Mouse (Mus musculus): ENCODE measurements around the gene Ankrd6. TPM values are rescaled to one million over a fixed set of nuclear protein-coding genes. Genes with fewer than 3 reads are reported as not detected.

Ankrd6 gene
- total RNA-seq, 2 experiments from 2014 or later = 39.4 to 43.2 TPM

DNA sequence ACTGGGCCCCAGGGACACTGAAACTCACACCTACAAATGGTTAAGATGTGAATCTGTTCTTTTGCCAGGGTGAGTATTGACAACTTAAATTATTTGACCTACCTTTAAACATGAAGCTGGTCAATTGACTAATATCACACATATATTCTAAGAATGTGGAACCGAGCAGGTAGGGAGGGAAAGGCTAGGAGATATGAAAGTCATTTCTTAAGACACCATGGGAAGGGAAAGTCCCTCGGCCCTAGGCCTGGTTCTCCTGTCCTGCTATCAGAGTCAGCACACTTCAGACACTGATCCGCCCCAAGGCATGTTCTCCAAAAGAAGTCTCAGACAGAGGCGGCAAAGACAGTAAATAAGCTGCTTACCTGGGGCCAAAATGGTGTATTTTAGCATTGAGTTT, 95.7 kb downstream of the Ankrd6 start:
- DNase-seq = no peak

DNA sequence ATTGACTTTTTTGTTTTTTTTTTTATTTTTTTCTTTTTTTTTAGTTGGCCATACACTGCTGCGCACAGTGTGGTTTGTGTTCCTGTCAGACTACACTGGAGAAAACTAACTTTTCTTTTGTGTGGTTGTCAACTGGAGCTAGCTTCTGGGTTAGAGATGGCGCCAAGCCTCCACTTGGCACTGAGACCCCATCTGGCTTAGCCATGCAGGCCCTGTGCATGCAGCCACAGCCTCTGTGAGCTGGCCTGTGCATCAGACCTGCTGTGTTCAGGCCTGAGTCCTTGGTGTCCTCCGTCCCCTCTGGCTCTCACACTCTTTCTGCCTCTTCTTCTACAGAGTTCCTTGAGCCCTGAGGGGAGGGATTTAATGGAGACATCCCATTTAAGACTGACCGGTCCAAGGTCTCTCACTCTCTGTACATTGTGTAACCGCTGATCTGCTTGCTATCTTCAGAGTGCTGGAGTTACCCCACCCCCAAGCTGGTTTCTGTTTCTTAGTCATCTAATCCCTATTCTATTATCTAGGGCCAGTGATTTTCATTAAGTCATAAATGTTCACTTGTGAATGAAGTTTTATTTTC, 96.9 kb downstream of the Ankrd6 start:
- no peak for DNase-seq

DNA sequence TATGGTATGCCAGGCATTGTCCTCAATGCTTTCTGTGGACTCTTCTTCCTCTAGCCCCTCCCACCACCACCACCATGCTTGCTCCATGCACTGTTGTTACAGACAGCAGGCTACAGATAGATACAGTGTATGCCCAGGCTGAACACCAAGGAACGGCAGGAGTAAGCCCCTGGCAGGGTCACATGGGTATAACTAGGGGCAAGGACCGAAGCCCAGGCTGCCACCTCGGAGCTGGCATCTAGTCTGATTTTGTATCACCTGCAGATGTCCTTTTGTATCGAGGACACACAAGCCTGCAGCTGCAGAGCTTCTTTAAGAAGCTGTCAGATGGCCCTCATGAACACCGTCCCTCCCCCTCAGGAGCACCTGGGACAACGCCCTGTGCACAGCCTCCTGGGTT, 97.8 kb downstream of the Ankrd6 start:
- DNase-seq = no peak

DNA sequence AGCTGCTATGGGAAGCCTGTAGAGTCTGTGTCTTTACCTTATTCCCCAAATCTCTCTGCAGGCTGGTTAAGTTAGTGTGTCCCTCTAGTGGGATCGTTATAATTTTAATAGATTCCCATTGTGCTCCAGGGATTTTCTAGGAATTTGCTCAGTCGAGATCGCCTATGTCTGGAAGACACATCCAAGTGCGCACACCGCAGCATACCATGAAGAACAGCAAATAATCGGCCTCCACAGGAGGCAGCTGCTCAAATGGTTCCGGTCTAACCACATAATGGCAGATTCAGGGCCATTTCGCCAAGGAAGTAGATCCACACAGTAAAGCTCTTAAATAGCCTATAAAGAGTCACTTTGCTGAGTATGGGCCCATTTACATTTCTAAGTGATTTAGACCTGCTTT, 98.3 kb downstream of the Ankrd6 start:
- DNase-seq = no peak

DNA sequence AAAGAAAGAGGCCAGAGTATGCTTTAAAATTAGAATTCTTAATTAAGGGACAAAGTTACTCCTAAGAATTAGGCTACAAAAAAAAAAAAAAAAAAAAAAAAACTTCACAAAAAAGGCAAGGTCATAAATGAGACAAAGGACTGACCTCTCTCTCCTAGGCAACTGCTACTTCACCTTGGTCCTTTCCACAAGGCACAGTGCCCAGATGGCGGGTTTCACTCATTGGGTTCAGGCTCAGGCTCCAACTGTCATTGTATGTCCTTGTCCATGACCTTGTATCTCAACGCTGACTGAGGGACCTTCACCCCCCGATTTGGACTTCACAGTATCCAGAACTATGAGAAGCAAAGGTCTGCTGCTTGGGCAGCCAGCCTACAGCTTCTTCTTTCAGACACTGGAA, 112.2 kb downstream of the Ankrd6 start:
- no peak for DNase-seq

DNA sequence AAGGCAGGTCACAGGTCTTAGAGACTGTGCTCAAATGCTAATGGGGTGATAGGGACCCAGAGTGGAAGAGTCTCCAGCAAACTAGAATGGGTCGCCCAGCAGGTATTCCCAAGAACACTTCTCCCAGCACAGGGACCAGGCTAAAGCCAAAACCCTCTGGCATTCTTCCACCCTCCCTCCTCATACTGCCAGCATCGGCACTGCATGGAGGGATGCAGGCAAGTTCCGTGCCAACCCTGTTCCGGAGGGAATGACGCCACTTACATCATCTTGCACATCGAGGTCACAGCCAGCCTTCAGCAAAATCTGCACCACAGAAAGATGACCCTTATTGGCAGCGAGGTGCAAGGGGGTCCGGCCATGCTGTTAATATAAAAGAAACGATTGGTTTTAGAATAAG, 114.6 kb downstream of the Ankrd6 start:
- no peak for DNase-seq

DNA sequence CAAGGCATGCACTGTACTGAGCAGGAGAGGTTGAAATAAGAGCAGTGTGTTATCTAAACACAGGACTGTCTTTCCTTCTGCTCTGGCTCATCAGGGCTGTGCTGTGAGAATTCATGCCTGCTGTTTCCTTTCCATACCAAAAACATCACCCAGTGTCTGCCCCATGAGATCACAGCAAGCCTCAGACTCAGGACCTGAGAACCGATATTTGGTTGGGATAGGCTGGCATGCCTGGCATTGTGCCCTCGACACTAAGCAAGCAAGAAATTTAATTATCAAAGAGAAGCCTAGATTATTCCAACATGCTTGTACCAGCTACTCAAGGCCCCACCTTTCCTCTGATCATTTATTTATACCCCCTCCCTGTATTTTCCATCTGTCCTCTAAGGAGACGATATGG, 116.1 kb downstream of the Ankrd6 start:
- no peak for DNase-seq

DNA sequence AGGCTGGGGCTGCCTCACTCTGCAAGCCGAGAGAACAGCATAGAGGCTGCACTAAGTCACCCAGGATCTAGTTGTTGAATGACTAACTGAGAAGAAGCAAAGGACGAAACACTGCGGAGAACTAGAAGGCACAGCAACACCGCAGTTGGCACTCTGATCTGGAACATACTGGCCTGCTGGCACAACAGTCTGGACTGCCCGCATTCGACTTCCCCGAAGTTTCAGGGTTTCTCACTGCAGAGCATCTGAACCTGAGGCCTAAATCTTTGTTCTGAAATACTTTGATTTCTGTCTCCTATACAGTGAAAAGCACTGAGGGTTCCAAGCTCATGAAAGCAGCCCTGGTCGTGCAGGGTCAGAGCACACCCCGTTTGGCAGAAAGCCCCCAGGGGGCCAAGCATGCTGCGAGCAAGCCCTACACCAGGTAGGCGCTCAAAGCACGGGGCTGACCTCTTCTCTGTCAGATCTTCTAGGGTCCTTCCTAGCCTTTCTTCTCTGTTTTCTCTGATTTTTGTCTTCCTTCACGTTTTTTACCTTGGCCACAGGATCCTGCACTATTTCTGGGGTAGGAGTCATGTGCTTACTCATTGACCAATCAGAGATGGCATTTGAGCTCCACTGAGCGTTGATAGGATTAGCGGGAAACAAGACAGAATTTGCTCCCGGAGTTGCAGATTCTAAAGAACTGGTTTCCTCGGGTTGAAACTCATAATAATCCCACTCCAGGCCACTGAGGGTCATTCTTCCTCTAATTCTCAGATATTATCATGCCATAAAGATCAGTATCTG, 117.0 kb downstream of the Ankrd6 start:
- DNase-seq = peak in 1 of 2 experiments; percentile 7

DNA sequence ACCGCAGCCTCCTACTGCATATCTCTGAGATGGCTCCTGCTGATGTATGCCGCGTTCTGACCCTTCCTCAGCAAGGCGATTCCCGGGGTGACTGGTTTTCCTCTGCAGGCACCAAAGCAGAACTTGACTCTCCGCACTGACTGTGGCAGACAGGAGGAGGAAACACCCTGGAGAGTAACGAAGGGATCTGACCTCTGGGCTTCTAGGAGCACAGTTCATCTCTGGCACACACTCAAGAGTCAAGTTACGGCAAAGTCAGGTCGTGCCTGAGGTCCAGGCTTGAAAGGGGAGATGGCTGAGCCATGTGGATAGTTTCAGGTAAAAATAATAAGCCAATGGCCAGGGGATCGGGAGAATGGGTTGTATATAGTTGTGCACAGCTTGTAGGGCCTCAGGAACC, 121.3 kb downstream of the Ankrd6 start:
- no peak for DNase-seq

DNA sequence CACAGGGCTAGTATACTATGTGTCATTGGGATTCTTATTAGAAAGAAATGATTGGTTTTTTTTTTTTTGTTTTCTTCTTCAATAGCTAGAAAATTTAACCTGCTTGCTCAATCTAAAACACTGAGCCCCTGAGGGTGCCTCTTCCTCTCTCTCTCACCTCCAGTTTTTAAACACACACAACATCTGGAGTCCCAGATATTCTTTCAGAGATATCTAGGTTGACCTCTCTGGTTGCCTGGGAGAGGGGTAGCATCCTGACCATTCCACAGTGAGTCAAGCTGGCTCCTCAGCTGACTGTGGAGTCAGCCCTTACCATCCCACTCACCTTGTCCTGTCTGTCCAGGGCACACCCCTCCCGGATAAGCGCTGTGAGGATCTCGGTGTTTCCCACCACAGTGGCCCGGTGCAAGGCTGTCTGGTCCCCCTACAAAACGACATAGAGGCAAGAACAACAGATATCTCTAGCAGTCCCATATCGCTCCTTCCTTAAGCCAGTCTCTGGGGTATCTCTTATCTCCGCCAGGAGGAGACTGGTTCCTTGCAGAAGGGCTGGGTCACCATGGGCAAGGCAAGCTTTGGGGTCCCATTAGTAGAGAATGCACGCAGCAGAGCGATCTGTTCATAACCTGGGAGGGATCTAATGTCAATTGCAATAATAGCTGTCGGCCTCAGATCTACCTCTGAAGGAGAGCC, 122.1 kb downstream of the Ankrd6 start:
- DNase-seq = no peak

DNA sequence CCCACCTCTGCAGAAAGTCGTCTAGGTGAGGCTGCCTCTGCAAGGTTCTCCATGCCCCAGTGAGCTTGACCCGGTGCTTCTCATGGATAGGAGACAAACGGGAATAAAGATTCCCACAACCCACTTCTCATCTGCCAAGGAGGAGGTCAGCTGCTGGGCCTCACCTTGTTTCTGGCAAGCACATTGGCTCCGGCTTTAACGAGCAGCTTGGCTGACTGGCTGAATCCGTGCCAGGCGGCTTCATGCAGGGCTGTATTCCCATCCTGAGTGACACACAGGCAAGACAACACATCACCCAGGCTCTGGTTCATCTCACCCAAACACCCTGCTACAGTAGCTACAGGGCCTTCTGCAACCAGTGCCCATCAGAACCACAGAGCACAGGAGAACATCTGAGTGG, 123.7 kb downstream of the Ankrd6 start:
- no peak for DNase-seq

DNA sequence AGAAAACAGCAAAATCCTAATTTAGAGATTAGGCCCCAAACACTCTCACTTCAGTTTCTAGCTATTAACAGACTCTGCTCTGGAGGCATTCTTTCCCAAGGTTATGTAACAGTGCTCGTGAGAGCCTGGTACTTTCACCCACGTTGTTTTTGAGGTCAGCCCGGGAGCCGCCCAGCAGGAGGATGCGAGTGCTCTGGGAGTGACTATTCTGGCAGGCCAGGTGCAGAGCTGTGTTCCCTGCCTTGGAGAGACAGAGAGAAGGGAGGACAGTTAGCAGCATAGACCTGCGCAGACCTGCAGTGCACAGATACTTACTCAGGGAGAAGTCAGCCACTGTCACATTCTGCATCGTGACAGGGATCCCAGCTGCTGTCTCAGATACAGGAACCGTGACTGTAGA, 126.4 kb downstream of the Ankrd6 start:
- no peak for DNase-seq

DNA sequence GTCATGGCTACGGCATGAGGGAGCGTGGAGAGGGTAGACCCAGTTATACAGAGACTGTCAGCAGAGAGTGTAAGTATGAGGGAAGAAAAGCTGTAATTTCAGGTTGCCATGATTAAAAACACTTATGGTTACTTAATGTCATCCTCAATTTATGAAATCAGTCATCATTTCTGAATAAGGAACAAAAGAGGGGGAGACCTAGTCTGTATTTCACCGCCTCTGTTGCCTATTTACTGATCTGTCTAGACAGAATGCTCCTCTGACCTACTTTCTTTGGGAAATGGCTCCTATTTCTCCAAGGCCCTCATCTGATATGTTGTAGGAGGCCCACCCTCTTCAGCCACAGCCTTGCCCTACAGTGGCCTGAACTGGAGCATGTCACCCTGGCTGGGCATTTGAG, 130.0 kb downstream of the Ankrd6 start:
- no peak for DNase-seq

DNA sequence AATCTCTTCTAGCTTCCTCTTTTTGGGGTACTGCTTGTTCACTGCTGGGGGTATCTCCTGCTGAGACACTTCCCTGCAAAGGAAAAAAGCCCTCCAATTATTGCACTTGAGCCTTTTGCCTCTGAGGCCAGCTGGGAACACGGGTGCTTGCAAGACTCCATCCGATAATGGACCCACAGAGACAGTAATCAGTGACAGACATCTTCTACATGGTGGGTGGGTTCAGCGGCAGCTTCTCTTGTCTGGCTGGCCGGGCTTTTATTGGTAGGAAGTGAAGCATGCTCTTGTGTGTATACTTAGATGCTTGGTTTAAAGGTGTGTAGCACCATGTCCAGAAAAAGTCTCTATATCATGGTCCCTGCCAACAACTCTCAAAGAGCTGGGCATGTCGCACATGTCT, 133.2 kb downstream of the Ankrd6 start:
- DNase-seq = no peak

DNA sequence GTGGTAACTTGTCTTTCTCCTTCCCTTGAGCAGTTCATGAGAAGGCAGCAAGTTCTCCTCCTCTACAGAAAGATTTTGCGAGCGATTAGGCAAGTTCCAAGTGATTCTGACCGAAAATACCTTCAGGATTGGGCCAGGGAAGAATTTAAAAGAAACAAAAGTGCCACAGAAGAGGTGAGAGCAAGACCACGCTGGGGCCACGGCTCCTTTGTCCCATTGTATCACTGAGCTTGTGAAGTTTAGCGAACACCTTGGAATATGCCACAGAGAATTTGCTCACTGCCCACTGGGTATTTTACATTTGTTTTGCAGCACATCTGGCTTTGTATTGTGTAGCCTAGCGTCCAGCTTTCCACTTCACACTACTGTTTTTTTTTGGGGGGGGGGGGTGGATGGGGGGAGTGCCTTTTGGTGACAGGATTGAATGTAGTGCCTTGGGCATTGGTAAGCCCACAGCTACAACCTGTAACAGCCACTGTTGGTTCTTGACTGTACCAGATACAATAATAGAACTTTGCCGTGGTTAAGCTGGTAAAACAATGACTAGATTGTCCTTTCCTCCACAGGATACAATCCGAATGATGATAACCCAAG, 150.0 kb downstream of the Ankrd6 start:
- no peak for DNase-seq

DNA sequence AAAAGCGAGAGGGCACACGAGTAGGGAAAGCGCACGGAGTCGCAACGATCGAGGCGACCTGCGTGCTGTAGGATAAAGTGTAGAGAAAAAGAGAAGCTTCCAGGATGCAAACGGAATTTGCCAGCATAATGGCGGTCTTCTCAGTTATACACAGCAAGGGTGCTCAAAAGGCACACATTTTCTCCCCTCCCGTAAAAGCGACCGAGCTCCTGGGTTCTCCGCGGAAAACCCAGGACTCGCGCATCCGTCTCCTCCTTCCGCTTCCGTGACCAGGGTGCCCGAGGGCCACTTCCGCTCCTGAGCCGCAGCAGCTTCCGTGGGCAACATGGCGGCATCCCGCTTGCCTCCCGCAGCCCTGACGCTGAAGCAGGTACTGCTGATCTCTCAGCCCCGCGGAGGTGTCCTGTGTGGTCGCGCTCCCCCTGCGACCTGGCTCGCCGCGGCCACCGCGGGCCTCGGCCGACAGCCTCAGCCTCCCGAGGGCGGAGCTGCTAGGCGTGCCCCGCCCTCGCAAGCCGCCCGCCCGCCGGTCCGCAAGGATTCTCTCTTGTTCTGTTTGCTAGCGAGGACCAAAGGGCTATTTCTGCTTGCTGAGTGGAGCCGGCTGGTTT, 150.6 kb downstream of the Ankrd6 start, which contains the start of gene Lyrm2:
Lyrm2 (plus strand) TSS at position 288 of the 611 bp plus-strand sequence.
- DNase-seq = peak; percentile 85 to 86

DNA sequence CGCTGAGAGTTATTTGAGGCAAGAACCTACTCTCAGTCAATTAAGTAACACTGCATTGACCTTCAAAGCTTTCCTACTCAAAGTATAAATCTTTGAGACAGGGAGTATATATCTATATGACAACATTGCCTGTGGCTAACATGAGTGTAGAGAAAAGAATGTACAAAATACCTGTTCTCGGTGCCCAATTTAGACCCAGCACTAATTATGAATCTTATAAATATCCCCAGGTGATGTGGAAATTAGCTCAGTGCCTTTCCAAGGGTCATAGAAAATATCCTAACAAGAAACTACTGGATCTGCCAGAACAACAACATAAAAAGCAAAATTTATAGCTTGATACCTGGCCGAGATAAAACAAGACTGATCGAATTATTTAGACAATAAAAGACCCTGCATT, 151.7 kb downstream of the Ankrd6 start:
- DNase-seq = no peak

DNA sequence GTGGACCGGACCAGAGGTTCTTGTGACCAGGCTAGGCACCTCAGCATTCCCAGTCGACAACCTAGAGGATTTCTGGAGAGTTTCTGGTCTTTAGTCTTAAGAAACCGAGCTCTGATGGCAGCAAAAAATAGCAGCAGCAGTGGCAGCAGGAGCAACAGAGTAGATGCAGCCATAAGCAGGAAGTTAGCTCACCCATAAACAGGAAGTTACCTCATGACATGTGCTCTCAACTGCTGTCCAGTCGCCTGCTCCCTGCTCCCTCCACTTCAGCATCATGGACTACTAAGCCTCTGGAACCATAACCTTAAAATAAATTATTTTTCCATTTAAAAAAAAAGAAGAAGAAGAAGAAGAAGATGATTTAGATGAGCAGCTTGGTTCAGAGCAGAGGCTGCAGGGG, 161.6 kb downstream of the Ankrd6 start:
- DNase-seq = no peak

DNA sequence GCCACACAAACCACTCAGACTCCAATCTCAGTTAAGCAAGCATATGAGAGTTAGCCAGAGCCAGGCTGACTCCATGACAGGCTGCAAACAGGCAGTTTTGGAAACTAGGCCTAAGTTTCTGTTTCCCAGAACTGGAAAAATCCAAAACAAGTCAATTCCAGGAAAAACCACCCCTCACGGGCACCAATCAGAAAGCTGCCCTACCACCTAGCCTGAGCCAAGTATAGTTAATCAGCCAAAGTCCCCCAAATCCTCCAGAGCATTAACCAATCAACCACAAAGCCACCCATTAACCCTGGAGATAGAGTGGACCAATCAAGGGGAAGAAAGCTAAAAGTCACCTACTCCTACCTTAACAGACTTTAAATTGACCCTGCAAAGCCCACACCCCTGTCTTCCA, 163.5 kb downstream of the Ankrd6 start:
- DNase-seq = no peak

DNA sequence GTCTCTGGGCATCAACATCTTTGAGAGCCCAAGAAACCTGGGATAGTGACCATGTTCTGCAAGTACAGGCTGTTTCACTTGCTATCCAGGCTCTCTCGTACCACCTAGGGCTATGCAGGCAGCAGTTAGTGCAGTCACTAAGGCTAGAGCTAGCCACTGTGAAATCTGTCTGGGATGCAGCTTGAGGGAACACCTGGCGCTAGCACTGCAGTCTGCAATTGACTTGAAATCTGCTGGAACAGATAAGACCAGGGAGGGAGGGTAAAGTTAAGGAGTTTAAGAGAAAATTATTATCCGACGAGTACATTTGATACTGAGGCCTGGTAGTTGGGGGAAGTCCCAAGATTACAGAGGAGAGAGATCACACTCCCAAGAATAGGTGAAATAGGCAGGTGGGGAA, 170.6 kb downstream of the Ankrd6 start:
- no peak for DNase-seq

DNA sequence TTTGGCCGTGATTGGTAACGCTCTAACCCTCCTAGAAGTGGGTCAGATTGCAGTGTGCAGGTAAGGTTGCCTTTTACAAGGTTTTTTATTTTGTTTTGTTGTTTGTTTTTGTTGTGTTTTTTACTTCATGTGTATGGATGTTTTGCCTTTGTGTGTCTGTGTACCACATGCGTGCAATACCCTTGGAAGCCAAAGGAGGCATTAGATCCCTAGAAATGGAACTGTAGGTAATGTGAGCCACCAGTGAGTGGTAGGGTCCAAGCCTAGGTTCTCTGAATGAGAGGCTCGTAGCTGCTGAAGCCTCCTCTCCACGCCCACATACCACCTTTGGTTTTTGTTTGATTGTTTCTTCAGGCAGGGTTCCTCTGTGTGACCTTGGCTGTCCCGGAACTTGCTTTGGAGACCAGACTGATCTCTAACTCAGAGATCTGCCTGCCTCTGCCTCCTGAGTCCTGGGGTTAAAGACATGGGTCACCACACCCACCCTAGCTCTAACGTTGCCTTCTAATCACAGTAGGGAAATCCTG, 180.3 kb downstream of the Ankrd6 start:
- no peak for DNase-seq

DNA sequence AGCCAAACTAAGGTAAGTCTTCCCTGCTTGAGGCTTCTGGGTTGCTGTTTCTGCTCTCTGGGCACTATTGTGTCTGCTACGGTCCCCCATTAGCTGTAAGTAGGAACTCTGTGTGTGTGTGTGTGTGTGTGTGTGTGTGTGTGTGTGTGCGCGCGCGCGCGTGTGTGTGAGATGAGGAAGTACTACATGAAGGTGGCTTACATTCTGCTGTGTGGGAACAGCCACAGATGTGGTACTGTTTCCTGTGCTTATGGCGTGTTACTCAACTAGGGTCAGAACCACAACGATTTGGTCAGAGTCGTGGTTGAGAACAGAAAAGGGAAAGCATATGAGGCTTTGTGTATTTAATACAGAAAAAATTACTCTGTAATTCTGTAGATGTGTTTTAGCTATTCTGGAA, 182.6 kb downstream of the Ankrd6 start:
- no peak for DNase-seq

DNA sequence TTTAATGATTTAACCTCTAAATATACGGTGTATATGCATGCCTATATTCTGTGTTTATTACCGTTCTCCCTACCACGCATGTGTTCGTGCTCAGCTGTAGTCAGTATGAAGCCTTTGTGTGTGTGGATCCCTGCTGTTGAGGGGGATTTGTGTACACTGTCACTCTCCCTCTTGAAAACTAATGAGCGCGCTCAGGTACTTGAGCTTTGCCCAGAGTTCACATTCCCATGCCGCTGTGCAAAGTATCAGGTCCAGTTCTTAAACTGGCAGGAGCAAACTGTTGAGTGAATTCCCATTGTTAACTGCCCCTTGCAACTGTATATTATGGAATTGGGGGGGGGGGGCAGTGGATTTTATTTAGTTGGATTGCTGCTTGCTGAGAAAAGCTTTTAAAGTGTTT, 183.2 kb downstream of the Ankrd6 start:
- no peak for DNase-seq
